Mouse (Mus musculus): ENCODE results near the gene Btbd9. TPM values are rescaled to one million over a fixed set of nuclear protein-coding genes. Genes with fewer than 3 reads are reported as not detected.

Gene Btbd9
- total and polyA plus RNA-seq, 3 experiments: 24.7 to 33.8 TPM; not detected in 1

DNA sequence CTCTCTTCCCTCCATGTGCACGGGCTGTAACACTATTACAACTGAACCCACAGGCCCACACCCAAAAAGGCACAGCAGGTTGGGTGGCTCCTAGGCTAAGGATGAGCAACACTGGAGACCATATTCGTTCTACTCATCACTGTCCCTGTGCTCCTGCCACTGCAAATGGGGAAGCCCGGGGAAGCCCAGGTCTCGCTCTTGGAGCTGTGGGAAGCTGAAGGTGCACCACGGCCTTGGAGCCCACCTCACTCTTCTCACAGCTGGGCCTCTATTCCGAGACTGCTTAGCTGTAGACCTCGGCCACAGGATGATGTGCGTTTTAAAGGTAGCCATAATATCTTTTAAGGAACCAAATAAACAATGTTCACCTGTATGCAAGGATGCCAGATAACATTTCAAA, 60.9 kb downstream of the Btbd9 start:
- H3K27me3 ChIP-seq (ENCODE audit: control insufficient read depth in 1 of 2, insufficient read depth in 2 of 2, low read length in 2 of 2): no peaks in the 10 kb centered on the region
- H3K4me3 ChIP-seq (ENCODE audit: control insufficient read depth in 1 of 2, insufficient read depth in 1 of 2, low read depth in 2 of 2, low read length in 2 of 2): no peak overlapping the region
- H3K79me2 ChIP-seq (ENCODE audit: control insufficient read depth, insufficient read depth, low read length, poor library complexity): no peaks in the 10 kb centered on the region
- H3K27ac ChIP-seq (ENCODE audit: control insufficient read depth, low read depth, low read length): no peak overlapping the region
- no peak overlapping the region for H3K9ac ChIP-seq (ENCODE audit: control insufficient read depth, low read depth, low read length, poor library complexity, severe bottlenecking)
- H3K9me3 ChIP-seq (replicated peaks; ENCODE audit: insufficient read depth, low read length): no peaks in the 10 kb centered on the region
- peaks cover 0 to 8% of the 10 kb centered on the region in 2 experiments; a peak in 2 of 4 replicates for H3K36me3 ChIP-seq (ENCODE audit: control insufficient read depth in 1 of 2, insufficient read depth in 2 of 2, low read length in 2 of 2)
- no peak for DNase-seq (ENCODE audit: low read depth, low spot score)
- TF ChIP-seq MAZ (IDR thresholded peaks at IDR 0.05; ENCODE audit: low read depth, low read length) (no peak), MEF2A (IDR thresholded peaks at IDR 0.05; ENCODE audit: extremely low read depth, insufficient replicate concordance, low read depth, low read length, poor library complexity, severe bottlenecking) (no peak), MAX (IDR thresholded peaks at IDR 0.05; ENCODE audit: low read length) (no peak)
- H3K4me1 ChIP-seq (ENCODE audit: control insufficient read depth in 1 of 2, insufficient read depth in 2 of 2, low read length in 2 of 2): no peaks in the 10 kb centered on the region

DNA sequence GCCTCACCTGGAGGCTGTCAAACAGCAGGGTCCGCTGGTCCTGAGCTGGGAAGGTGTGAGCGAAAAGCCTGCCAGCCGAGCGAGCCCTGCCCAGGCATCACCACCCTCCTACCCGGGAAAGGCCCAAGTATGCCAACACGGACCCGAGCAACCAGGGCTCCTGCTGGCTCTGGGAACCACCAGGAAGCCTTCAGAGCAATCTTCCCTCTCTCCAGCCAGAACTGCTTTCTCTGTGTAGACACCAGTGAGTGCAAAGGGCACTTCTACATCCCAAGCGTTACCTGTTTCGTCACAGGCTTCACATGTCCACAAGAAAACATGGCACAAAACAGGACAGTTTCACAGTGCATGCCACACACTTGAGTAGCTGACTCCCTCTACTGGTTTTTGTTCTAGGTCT, 63.3 kb downstream of the Btbd9 start:
- H3K9me3 ChIP-seq (replicated peaks; ENCODE audit: insufficient read depth, low read length): no peaks in the 10 kb centered on the region
- DNase-seq (ENCODE audit: low read depth, low spot score): no peak
- H3K79me2 ChIP-seq (ENCODE audit: control insufficient read depth, insufficient read depth, low read length, poor library complexity): no peaks in the 10 kb centered on the region
- peaks cover 0 to 6% of the 10 kb centered on the region in 2 experiments; a peak in 3 of 4 replicates for H3K36me3 ChIP-seq (ENCODE audit: control insufficient read depth in 1 of 2, insufficient read depth in 2 of 2, low read length in 2 of 2)
- H3K4me1 ChIP-seq (ENCODE audit: control insufficient read depth in 1 of 2, insufficient read depth in 2 of 2, low read length in 2 of 2): 0 out of 4 replicates have a peak, but pooled peaks cover 0 to 3% of the 10 kb centered on the region in 2 experiments
- H3K27ac ChIP-seq (ENCODE audit: control insufficient read depth, low read depth, low read length): no peak overlapping the region
- no peaks in the 10 kb centered on the region for H3K27me3 ChIP-seq (ENCODE audit: control insufficient read depth in 1 of 2, insufficient read depth in 2 of 2, low read length in 2 of 2)
- no peak for TF ChIP-seq EP300 (IDR thresholded peaks at IDR 0.05; ENCODE audit: low read depth in 1 of 2, low read length in 2 of 2)
- TF ChIP-seq POLR2A (IDR thresholded peaks at IDR 0.05; ENCODE audit: control insufficient read depth in 1 of 2, insufficient read depth in 1 of 2, low read depth in 1 of 2, low read length in 2 of 2, poor library complexity in 1 of 2): no peak
- no peak for TF ChIP-seq GABPA (IDR thresholded peaks at IDR 0.05; ENCODE audit: low read depth, low read length)
- no peak for TF ChIP-seq MAZ (IDR thresholded peaks at IDR 0.05; ENCODE audit: low read depth, low read length)
- TF ChIP-seq SIN3A (IDR thresholded peaks at IDR 0.05; ENCODE audit: low read length): no peak
- no peak for TF ChIP-seq JUND (IDR thresholded peaks at IDR 0.05; ENCODE audit: low read depth, low read length)
- no peak for TF ChIP-seq USF2 (IDR thresholded peaks at IDR 0.05; ENCODE audit: borderline replicate concordance in 1 of 2, insufficient read depth in 1 of 2, low read depth in 1 of 2, low read length in 2 of 2)
- no peak for TF ChIP-seq POLR2AphosphoS5 (IDR thresholded peaks at IDR 0.05; ENCODE audit: borderline replicate concordance, low read depth, low read length)
- TF ChIP-seq ETS1 (IDR thresholded peaks at IDR 0.05; ENCODE audit: low read depth, low read length): no peak
- no peak for TF ChIP-seq NRF1 (IDR thresholded peaks at IDR 0.05; ENCODE audit: insufficient read depth, low read depth, low read length, poor library complexity, severe bottlenecking)
- no peak for TF ChIP-seq MXI1 (IDR thresholded peaks at IDR 0.05; ENCODE audit: low read depth, low read length)
- no peak for TF ChIP-seq NELFE (IDR thresholded peaks at IDR 0.05; ENCODE audit: low read depth, low read length)
- no peak for TF ChIP-seq MYB (IDR thresholded peaks at IDR 0.05; ENCODE audit: low read depth, low read length)
- no peak for TF ChIP-seq BHLHE40 (IDR thresholded peaks at IDR 0.05; ENCODE audit: borderline replicate concordance, low read depth, low read length)
- TF ChIP-seq CHD2 (IDR thresholded peaks at IDR 0.05; ENCODE audit: low read length): no peak
- no peak for TF ChIP-seq SMC3 (IDR thresholded peaks at IDR 0.05; ENCODE audit: low read depth, low read length)
- no peak for TF ChIP-seq USF1 (IDR thresholded peaks at IDR 0.05; ENCODE audit: low read depth, low read length)
- TF ChIP-seq ZMIZ1 (IDR thresholded peaks at IDR 0.05; ENCODE audit: low read depth, low read length): no peak
- TF ChIP-seq POLR2AphosphoS2 (IDR thresholded peaks at IDR 0.05; ENCODE audit: low read length): no peak
- TF ChIP-seq CTCF (IDR thresholded peaks at IDR 0.05 in 2 of 3, conservative IDR thresholded peaks at IDR 0.05 in 1 of 3; ENCODE audit: control insufficient read depth in 1 of 3, insufficient read depth in 1 of 3, low read depth in 2 of 3, low read length in 3 of 3, poor library complexity in 1 of 3, severe bottlenecking in 1 of 3): no peak
- H3K9ac ChIP-seq (ENCODE audit: control insufficient read depth, low read depth, low read length, poor library complexity, severe bottlenecking): no peak overlapping the region
- no peak overlapping the region for H3K4me3 ChIP-seq (ENCODE audit: control insufficient read depth in 1 of 2, insufficient read depth in 1 of 2, low read depth in 2 of 2, low read length in 2 of 2)

All from MEL (cell line).